Mouse (Mus musculus) adrenal gland, adult 10 weeks (tissue): ENCODE results near the gene Slmap. TPM values are rescaled to one million over a fixed set of nuclear protein-coding genes. Genes with fewer than 3 reads are reported as not detected.

Experiments used
- polyA plus RNA-seq: library from polyadenylated mRNA; stranded (reverse); fragments of 350-450 nt; fragmentation: Illumina TruSeq; extraction: RNeasy Lipid Tissue Mini Kit (QIAGEN cat#74804); gene quantifications from one replicate; pipeline ENCODE4 v1.2.3, GENCODE M21; 2014; ENCODE audit warnings: low read depth, low replicate concordance

Slmap gene
- polyA plus RNA-seq: 380 TPM

DNA sequence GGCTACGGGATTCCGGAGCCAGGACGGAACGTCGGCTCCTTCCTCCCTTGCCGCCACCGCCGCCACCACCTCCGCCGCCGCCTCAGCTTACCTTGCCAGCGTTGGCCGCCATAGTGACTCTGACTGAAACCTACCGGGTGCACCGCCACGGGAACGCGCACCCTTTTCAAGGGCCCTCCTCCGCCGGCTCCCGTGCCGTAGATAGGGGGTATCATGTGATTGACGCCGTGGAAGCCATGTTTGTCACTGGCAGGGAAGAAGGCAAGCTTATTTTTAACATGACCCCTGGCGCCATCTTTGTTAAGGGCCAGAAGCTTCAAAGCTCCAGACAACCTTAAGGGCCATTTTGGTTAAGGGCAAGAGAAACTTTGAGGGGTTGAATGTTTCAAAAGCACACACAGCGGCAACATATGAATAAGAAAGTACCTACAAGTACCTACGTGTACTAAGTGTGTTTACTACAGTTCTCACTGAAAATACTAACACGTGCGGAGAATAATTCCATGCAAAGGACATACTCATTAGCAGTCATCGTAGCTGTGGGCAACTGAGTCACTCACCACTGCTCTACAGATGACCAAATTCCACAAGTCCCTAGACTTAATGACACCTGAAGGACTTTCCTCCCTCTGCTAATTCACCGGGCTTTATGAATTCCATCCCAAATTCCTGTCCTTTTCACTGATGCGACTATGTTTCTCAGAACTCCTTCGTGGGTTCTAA is at the start of gene Slmap:
Gene Slmap (minus strand): TSS at position 175 of the 723 bp plus-strand sequence.

DNA sequence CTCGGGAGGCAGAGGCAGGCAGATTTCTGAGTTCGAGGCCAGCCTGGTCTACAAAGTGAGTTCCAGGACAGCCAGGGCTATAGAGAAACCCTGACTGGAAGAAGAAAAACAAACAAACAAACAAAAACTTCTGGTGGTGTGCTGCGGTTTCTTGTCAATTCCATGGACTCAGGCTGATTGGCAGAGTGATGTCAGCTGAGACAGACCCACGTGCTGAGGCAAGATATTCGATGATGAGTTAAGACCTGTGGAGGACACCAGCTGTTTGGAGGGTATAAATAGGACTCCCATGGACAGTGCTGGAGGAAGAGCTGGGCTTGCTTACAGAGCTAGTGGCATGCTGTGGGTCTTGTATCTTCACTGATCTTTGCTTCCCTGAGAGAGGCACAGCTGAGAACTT is 38.8 kb upstream of the Slmap start, which contains the start of gene Dennd6a:
Gene Dennd6a (plus strand): TSS at position 301 of the 400 bp plus-strand sequence.

Other genes with a start within 250 kb of the Slmap start
- 90.6 TPM for gene Dennd6a, start 38.9 kb upstream of the Slmap start, polyA plus RNA-seq
- 742 TPM for gene Arf4, start 103.1 kb upstream of the Slmap start, polyA plus RNA-seq
- gene Pde12, start 135.0 kb upstream of the Slmap start, polyA plus RNA-seq: 28.1 TPM
- 0.12 TPM for gene Dnah12, start 158.3 kb upstream of the Slmap start, polyA plus RNA-seq